Mouse (Mus musculus) liver, embryonic 12.5 days (tissue): ENCODE data around the gene Ovch2. TPM values are rescaled to one million over a fixed set of nuclear protein-coding genes. Genes with fewer than 3 reads are reported as not detected.

ENCODE experiments used
- ATAC-seq: fragments of 200-750 bp; cut with Nextera tagmentation; 2 replicates; pipeline ENCODE4 v1.8.0; 2017; ENCODE audit warnings: moderate number of reproducible peaks, mild to moderate bottlenecking, moderate library complexity
- H3K27ac ChIP-seq: fragments of 300-500 bp; sonication (generic); 2 replicates; pipeline ENCODE4 v1.5.1; 2016; ENCODE audit warnings: mild to moderate bottlenecking
- H3K27me3 ChIP-seq: fragments of 300-500 bp; sonication (generic); replicated peaks from 2 replicates; pipeline ENCODE4 v1.6.1; 2016; ENCODE audit warnings: mild to moderate bottlenecking, moderate library complexity
- H3K36me3 ChIP-seq: fragments of 300-500 bp; sonication (generic); 2 replicates; pipeline ENCODE4 v1.6.1; 2016; ENCODE audit warnings: mild to moderate bottlenecking, moderate library complexity
- H3K4me1 ChIP-seq: fragments of 300-500 bp; sonication (generic); 2 replicates; pipeline ENCODE4 v1.6.1; 2016
- H3K4me2 ChIP-seq: fragments of 300-500 bp; sonication (generic); 2 replicates; pipeline ENCODE4 v1.6.1; 2016; ENCODE audit warnings: mild to moderate bottlenecking, moderate library complexity
- H3K4me3 ChIP-seq: fragments of 300-500 bp; sonication (generic); 2 replicates; pipeline ENCODE4 v1.5.1; 2016; ENCODE audit warnings: mild to moderate bottlenecking, moderate library complexity
- H3K9ac ChIP-seq: fragments of 300-500 bp; sonication (generic); 2 replicates; pipeline ENCODE4 v1.6.1; 2016; ENCODE audit warnings: mild to moderate bottlenecking, moderate library complexity
- H3K9me3 ChIP-seq: fragments of 300-500 bp; sonication (generic); replicated peaks from 2 replicates; pipeline ENCODE4 v1.6.1; 2016; ENCODE audit warnings: mild to moderate bottlenecking, moderate library complexity
- whole genome bisulfite sequencing: fragments of 180-500 bp; shearing (Covaris S2); methylation state at CpG from one replicate; pipeline ENCODE4 v1.1.7; 2016; ENCODE audit not compliant: insufficient replicate concordance; 5-methylcytosine and 5-hydroxymethylcytosine counted together
- polyA plus RNA-seq: library from polyadenylated mRNA; unstranded; fragments of >200 nt; fragmentation: Nextera tagmentation; extraction: Ambion mirVana; gene quantifications from 2 replicates; pipeline ENCODE4 v1.2.1, GENCODE M21; 2016

Ovch2 gene
- polyA plus RNA-seq, 1 experiment from 2014 or later, result not detected

GRCm38 (mm10) chr7:107757308-107758151 is 43.5 kb downstream of the Ovch2 start, which contains the start of gene Cyb5r2:
Cyb5r2 (minus strand) TSS chr7:107758032.
- H3K27me3 ChIP-seq, result peaks cover 17% of the 10 kb centered on the region
- H3K4me2 ChIP-seq, result peak within 1 kb of the TSS; percentile 40
- no peaks in the 10 kb centered on the region for H3K9me3 ChIP-seq
- H3K27ac ChIP-seq, result no peak within 1 kb of the TSS
- H3K4me1 ChIP-seq, result no peaks in the 10 kb centered on the region
- peak; percentile 68 for ATAC-seq
- H3K9ac ChIP-seq, result no peak within 1 kb of the TSS
- 11% methylated on average over 23 of the region's 23 CpGs for WGBS
- H3K4me3 ChIP-seq, result no peak within 1 kb of the TSS
- H3K36me3 ChIP-seq, result no peaks in the 10 kb centered on the region

- 61% methylated on average over 2 of the region's 2 CpGs for WGBS
- Histone ChIP-seq H3K9me3 (no peaks in the 10 kb centered on the region), H3K9ac (no peak overlapping the region), H3K4me3 (no peak overlapping the region), H3K27me3 (peaks cover 17% of the 10 kb centered on the region), H3K27ac (no peak overlapping the region), H3K4me2 (no peak overlapping the region), H3K4me1 (no peaks in the 10 kb centered on the region), H3K36me3 (no peaks in the 10 kb centered on the region)
- no peak for ATAC-seq
These were observed 44.3 kb downstream of the Ovch2 start for GRCm38 (mm10) chr7:107756748-107757147.

- no peak for ATAC-seq
- Histone ChIP-seq H3K27me3 (peaks cover 17% of the 10 kb centered on the region), H3K4me3 (no peak overlapping the region), H3K36me3 (no peaks in the 10 kb centered on the region), H3K27ac (no peak overlapping the region), H3K4me1 (no peaks in the 10 kb centered on the region), H3K4me2 (no peak overlapping the region), H3K9me3 (no peaks in the 10 kb centered on the region), H3K9ac (no peak overlapping the region)
- 54% methylated on average over 3 of the region's 3 CpGs for WGBS
These were observed 45.1 kb downstream of the Ovch2 start for GRCm38 (mm10) chr7:107755905-107756304.

GRCm38 (mm10) chr7:107752031-107752520 is 48.9 kb downstream of the Ovch2 start:
- H3K9ac ChIP-seq, result no peak overlapping the region
- H3K36me3 ChIP-seq, result no peaks in the 10 kb centered on the region
- WGBS, result 76% methylated on average over 10 of the region's 10 CpGs
- peaks cover 4% of the 10 kb centered on the region; the same call in 1 of the 2 replicates for H3K27me3 ChIP-seq
- no peaks in the 10 kb centered on the region for H3K4me1 ChIP-seq
- no peak overlapping the region for H3K4me3 ChIP-seq
- no peak overlapping the region for H3K4me2 ChIP-seq
- H3K27ac ChIP-seq, result no peak overlapping the region
- ATAC-seq, result no peak
- no peaks in the 10 kb centered on the region for H3K9me3 ChIP-seq

GRCm38 (mm10) chr7:107749721-107750120 is 51.3 kb downstream of the Ovch2 start:
- Histone ChIP-seq H3K36me3 (no peaks in the 10 kb centered on the region), H3K27me3 (no peaks in the 10 kb centered on the region), H3K27ac (no peak overlapping the region), H3K4me1 (no peaks in the 10 kb centered on the region), H3K9ac (no peak overlapping the region), H3K9me3 (no peaks in the 10 kb centered on the region), H3K4me2 (no peak overlapping the region), H3K4me3 (no peak overlapping the region)
- no peak for ATAC-seq
- WGBS, result 61% methylated on average over 4 of the region's 4 CpGs

GRCm38 (mm10) chr7:107749270-107749669 is 51.7 kb downstream of the Ovch2 start:
- no peaks in the 10 kb centered on the region for H3K4me1 ChIP-seq
- ATAC-seq, result no peak
- WGBS, result 7% methylated on average over 3 of the region's 3 CpGs
- H3K27ac ChIP-seq, result no peak overlapping the region
- no peaks in the 10 kb centered on the region for H3K9me3 ChIP-seq
- H3K27me3 ChIP-seq, result no peaks in the 10 kb centered on the region
- H3K36me3 ChIP-seq, result no peaks in the 10 kb centered on the region; the same call in 1 of the 2 replicates
- H3K9ac ChIP-seq, result no peak overlapping the region
- H3K4me2 ChIP-seq, result no peak overlapping the region
- no peak overlapping the region for H3K4me3 ChIP-seq

GRCm38 (mm10) chr7:107747954-107748353 is 53.1 kb downstream of the Ovch2 start:
- no peak overlapping the region for H3K27ac ChIP-seq
- 11% methylated on average over 2 of the region's 2 CpGs for WGBS
- H3K4me2 ChIP-seq, result no peak overlapping the region
- no peak overlapping the region for H3K4me3 ChIP-seq
- peaks cover 5% of the 10 kb centered on the region for H3K36me3 ChIP-seq
- H3K27me3 ChIP-seq, result no peaks in the 10 kb centered on the region
- H3K9me3 ChIP-seq, result no peaks in the 10 kb centered on the region
- ATAC-seq, result no peak
- no peaks in the 10 kb centered on the region for H3K4me1 ChIP-seq
- no peak overlapping the region for H3K9ac ChIP-seq

- Histone ChIP-seq H3K4me3 (no peak overlapping the region), H3K9me3 (no peaks in the 10 kb centered on the region), H3K27ac (no peak overlapping the region), H3K27me3 (no peaks in the 10 kb centered on the region), H3K9ac (no peak overlapping the region), H3K4me1 (no peaks in the 10 kb centered on the region), H3K36me3 (peaks cover 8% of the 10 kb centered on the region), H3K4me2 (no peak overlapping the region)
- ATAC-seq, result no peak
- WGBS, result 73% methylated on average over 9 of the region's 9 CpGs
These were observed 53.5 kb downstream of the Ovch2 start for GRCm38 (mm10) chr7:107747476-107747875.

- Histone ChIP-seq H3K4me3 (no peak overlapping the region), H3K4me2 (no peak overlapping the region), H3K9ac (no peak overlapping the region), H3K9me3 (no peaks in the 10 kb centered on the region), H3K27ac (no peak overlapping the region), H3K27me3 (no peaks in the 10 kb centered on the region), H3K4me1 (no peaks in the 10 kb centered on the region), H3K36me3 (peaks cover 8% of the 10 kb centered on the region)
- ATAC-seq, result no peak
- WGBS, result 69% methylated on average over 8 of the region's 8 CpGs
These were observed 55.0 kb downstream of the Ovch2 start for GRCm38 (mm10) chr7:107746036-107746435.

- WGBS, result 55% methylated on average over 2 of the region's 2 CpGs
- no peak overlapping the region for H3K9ac ChIP-seq
These were observed 55.9 kb downstream of the Ovch2 start for GRCm38 (mm10) chr7:107745111-107745510.

GRCm38 (mm10) chr7:107744454-107744853 is 56.6 kb downstream of the Ovch2 start:
- no peaks in the 10 kb centered on the region for H3K27me3 ChIP-seq
- H3K27ac ChIP-seq, result no peak overlapping the region
- ATAC-seq, result no peak
- H3K4me3 ChIP-seq, result no peak overlapping the region
- H3K4me1 ChIP-seq, result no peaks in the 10 kb centered on the region
- no peak overlapping the region for H3K9ac ChIP-seq
- no peak overlapping the region for H3K4me2 ChIP-seq
- peaks cover 8% of the 10 kb centered on the region for H3K36me3 ChIP-seq
- WGBS, result 79% methylated on average over 4 of the region's 4 CpGs
- H3K9me3 ChIP-seq, result no peaks in the 10 kb centered on the region

More at GRCm38 (mm10) chr7:107745111-107745510, 55.9 kb downstream of the Ovch2 start:
- no peaks in the 10 kb centered on the region for H3K4me1 ChIP-seq
- no peak overlapping the region for H3K27ac ChIP-seq
- no peak overlapping the region for H3K4me2 ChIP-seq
- no peaks in the 10 kb centered on the region for H3K27me3 ChIP-seq
- no peak for ATAC-seq
- H3K4me3 ChIP-seq, result no peak overlapping the region
- H3K9me3 ChIP-seq, result no peaks in the 10 kb centered on the region
- H3K36me3 ChIP-seq, result peaks cover 8% of the 10 kb centered on the region

GRCm38 (mm10) chr7:107742963-107743465 is 58.0 kb downstream of the Ovch2 start:
- H3K4me2 ChIP-seq, result no peak overlapping the region
- H3K4me1 ChIP-seq, result no peaks in the 10 kb centered on the region
- no peak overlapping the region for H3K4me3 ChIP-seq
- no peak overlapping the region for H3K27ac ChIP-seq
- WGBS, result 72% methylated on average over 10 of the region's 10 CpGs
- ATAC-seq, result no peak
- H3K9ac ChIP-seq, result no peak overlapping the region
- no peaks in the 10 kb centered on the region for H3K9me3 ChIP-seq
- H3K36me3 ChIP-seq, result peaks cover 8% of the 10 kb centered on the region
- H3K27me3 ChIP-seq, result no peaks in the 10 kb centered on the region
